Mouse (Mus musculus) embryonic facial prominence, embryonic 10.5 days (tissue): ENCODE data around the gene A3galt2. TPM values are rescaled to one million over a fixed set of nuclear protein-coding genes. Genes with fewer than 3 reads are reported as not detected.
A peak's percentile ranks its signal among the peaks of the same experiment; 100 is the strongest.

Experiments
- DNase-seq: peaks from one replicate; pipeline ENCODE4 v3.0.0-alpha.2; 2017; ENCODE audit warnings: low spot score
- H3K27ac ChIP-seq: fragments of 300-500 bp; sonication (generic); replicated peaks from 2 replicates; pipeline ENCODE4 v1.5.1; 2016; ENCODE audit warnings: mild to moderate bottlenecking
- H3K27me3 ChIP-seq: fragments of 300-500 bp; sonication (generic); replicated peaks from 2 replicates; pipeline ENCODE4 v1.6.1; 2016; ENCODE audit warnings: low read depth, mild to moderate bottlenecking; ENCODE audit not compliant: poor library complexity, severe bottlenecking
- H3K36me3 ChIP-seq: fragments of 300-500 bp; sonication (generic); replicated peaks from 2 replicates; pipeline ENCODE4 v1.6.1; 2016; ENCODE audit warnings: mild to moderate bottlenecking, moderate library complexity
- H3K4me1 ChIP-seq: fragments of 300-500 bp; sonication (generic); 2 replicates; pipeline ENCODE4 v1.6.1; 2016
- H3K4me3 ChIP-seq: fragments of 300-500 bp; sonication (generic); 2 replicates; pipeline ENCODE4 v1.5.1; 2016; ENCODE audit warnings: mild to moderate bottlenecking, moderate library complexity
- H3K9me3 ChIP-seq: fragments of 300-500 bp; sonication (generic); 2 replicates; pipeline ENCODE4 v1.6.1; 2016; ENCODE audit warnings: mild to moderate bottlenecking
- WGBS: fragments of 180-500 bp; shearing (Covaris S2); methylation state at CpG from one replicate; pipeline ENCODE4 v1.1.7; 2016; 5-methylcytosine and 5-hydroxymethylcytosine counted together
- polyA plus RNA-seq: library from polyadenylated mRNA; unstranded; fragments of >200 nt; fragmentation: Nextera tagmentation; extraction: Ambion mirVana; gene quantifications from 2 replicates; pipeline ENCODE4 v1.2.1, GENCODE M21; 2016

Gene A3galt2
- 0.09 and 0.12 TPM in 2 replicates for polyA plus RNA-seq

GRCm38 (mm10) chr4:128755064-128755463 lies at the start of gene A3galt2:
Gene A3galt2 (plus strand): TSS chr4:128755364.
- Histone ChIP-seq H3K4me1 (peaks cover 22% of the 10 kb centered on the region), H3K36me3 (peaks cover 58% of the 10 kb centered on the region), H3K4me3 (no peak within 1 kb of the TSS), H3K27ac (peak within 1 kb of the TSS; percentile 59), H3K9me3 (no peaks in the 10 kb centered on the region), H3K27me3 (no peaks in the 10 kb centered on the region)
- no peak for DNase-seq
- 71% methylated on average over 3 of the region's 3 CpGs for WGBS

- Histone ChIP-seq H3K36me3 (peaks cover 4% of the 10 kb centered on the region), H3K27ac (0 out of 2 replicates have a peak overlapping the region, but pooled peaks have one; percentile 27), H3K27me3 (peaks cover 36% of the 10 kb centered on the region), H3K9me3 (no peaks in the 10 kb centered on the region), H3K4me3 (no peak overlapping the region), H3K4me1 (peaks cover 39% of the 10 kb centered on the region)
- WGBS: 13% methylated on average over 9 of the region's 9 CpGs
- DNase-seq: peak; percentile 66
Measured at GRCm38 (mm10) chr4:128706626-128707025, 48.5 kb upstream of the A3galt2 start.

- Histone ChIP-seq H3K4me1 (peaks cover 46% of the 10 kb centered on the region), H3K4me3 (no peak overlapping the region), H3K27ac (no peak overlapping the region), H3K36me3 (peaks cover 4% of the 10 kb centered on the region), H3K9me3 (no peaks in the 10 kb centered on the region), H3K27me3 (peaks cover 36% of the 10 kb centered on the region)
- 43% methylated on average over 4 of the region's 4 CpGs for WGBS
- DNase-seq: no peak
Measured at GRCm38 (mm10) chr4:128707384-128707783, 47.8 kb upstream of the A3galt2 start.

- H3K27me3 ChIP-seq: peaks cover 36% of the 10 kb centered on the region
- peaks cover 59% of the 10 kb centered on the region for H3K4me1 ChIP-seq
- H3K4me3 ChIP-seq: no peak overlapping the region
- H3K9me3 ChIP-seq: no peaks in the 10 kb centered on the region
- 0 out of 2 replicates have a peak overlapping the region, but pooled peaks have one; percentile 12 for H3K27ac ChIP-seq
- DNase-seq: no peak
- peaks cover 4% of the 10 kb centered on the region for H3K36me3 ChIP-seq
- whole genome bisulfite sequencing: 81% methylated on average over 15 of the region's 15 CpGs
Measured at GRCm38 (mm10) chr4:128709061-128709780, 45.9 kb upstream of the A3galt2 start.

GRCm38 (mm10) chr4:128709781-128710166 lies 45.4 kb upstream of the A3galt2 start:
- H3K9me3 ChIP-seq: no peaks in the 10 kb centered on the region
- peaks cover 4% of the 10 kb centered on the region for H3K36me3 ChIP-seq
- no peak overlapping the region for H3K27ac ChIP-seq
- H3K4me1 ChIP-seq: peaks cover 65% of the 10 kb centered on the region
- H3K4me3 ChIP-seq: no peak overlapping the region
- peaks cover 36% of the 10 kb centered on the region for H3K27me3 ChIP-seq
- WGBS: 86% methylated on average over 12 of the region's 12 CpGs
- DNase-seq: no peak

GRCm38 (mm10) chr4:128710286-128710685 lies 44.9 kb upstream of the A3galt2 start:
- Histone ChIP-seq H3K27ac (no peak overlapping the region), H3K36me3 (peaks cover 4% of the 10 kb centered on the region), H3K4me3 (no peak overlapping the region), H3K27me3 (peaks cover 36% of the 10 kb centered on the region), H3K4me1 (peaks cover 70% of the 10 kb centered on the region), H3K9me3 (no peaks in the 10 kb centered on the region)
- WGBS: 79% methylated on average over 6 of the region's 6 CpGs
- DNase-seq: no peak

- peak overlapping the region; percentile 36; the same call in 1 of the 2 replicates for H3K27ac ChIP-seq
- peak overlapping the region; percentile 50; the same call in 1 of the 2 replicates for H3K4me3 ChIP-seq
- DNase-seq: no peak
- peaks cover 75% of the 10 kb centered on the region for H3K4me1 ChIP-seq
- H3K36me3 ChIP-seq: peaks cover 4% of the 10 kb centered on the region
- H3K9me3 ChIP-seq: no peaks in the 10 kb centered on the region
- 67% methylated on average over 9 of the region's 9 CpGs for WGBS
- peaks cover 36% of the 10 kb centered on the region for H3K27me3 ChIP-seq
Measured at GRCm38 (mm10) chr4:128710800-128711199, 44.4 kb upstream of the A3galt2 start.

- DNase-seq: peak; percentile 94
- 3% methylated on average over 24 of the region's 24 CpGs for WGBS
- H3K36me3 ChIP-seq: peaks cover 4% of the 10 kb centered on the region
- H3K27me3 ChIP-seq: peaks cover 36% of the 10 kb centered on the region
- peak overlapping the region; percentile 71 for H3K27ac ChIP-seq
- peaks cover 77% of the 10 kb centered on the region for H3K4me1 ChIP-seq
- H3K9me3 ChIP-seq: no peaks in the 10 kb centered on the region
- peak overlapping the region; percentile 50 for H3K4me3 ChIP-seq
Measured at GRCm38 (mm10) chr4:128711455-128712135, 43.6 kb upstream of the A3galt2 start.

- H3K27ac ChIP-seq: peak overlapping the region; percentile 71
- H3K27me3 ChIP-seq: peaks cover 30% of the 10 kb centered on the region
- WGBS: 35% methylated on average over 13 of the region's 13 CpGs
- H3K4me1 ChIP-seq: peaks cover 77% of the 10 kb centered on the region
- peak; percentile 32 for DNase-seq
- H3K4me3 ChIP-seq: peak overlapping the region; percentile 50
- peaks cover 4% of the 10 kb centered on the region for H3K36me3 ChIP-seq
- H3K9me3 ChIP-seq: no peaks in the 10 kb centered on the region
Measured at GRCm38 (mm10) chr4:128712136-128712655, 43.0 kb upstream of the A3galt2 start.

GRCm38 (mm10) chr4:128712941-128713340 lies 42.2 kb upstream of the A3galt2 start:
- Histone ChIP-seq H3K9me3 (no peaks in the 10 kb centered on the region), H3K27me3 (peaks cover 24% of the 10 kb centered on the region), H3K4me3 (no peak overlapping the region), H3K36me3 (peaks cover 4% of the 10 kb centered on the region), H3K27ac (no peak overlapping the region), H3K4me1 (peaks cover 83% of the 10 kb centered on the region)
- WGBS: 79% methylated on average over 6 of the region's 6 CpGs
- no peak for DNase-seq

- Histone ChIP-seq H3K4me3 (peak overlapping the region; percentile 45), H3K27ac (peak overlapping the region; percentile 92), H3K9me3 (no peaks in the 10 kb centered on the region), H3K4me1 (peaks cover 90% of the 10 kb centered on the region), H3K27me3 (0 out of 2 replicates have a peak, but pooled peaks cover under 1% of the 10 kb centered on the region), H3K36me3 (no peaks in the 10 kb centered on the region)
- WGBS: 3% methylated on average over 14 of the region's 14 CpGs
- peak; percentile 93 for DNase-seq
Measured at GRCm38 (mm10) chr4:128715241-128716204, 39.6 kb upstream of the A3galt2 start.

GRCm38 (mm10) chr4:128716279-128716678 lies 38.9 kb upstream of the A3galt2 start:
- Histone ChIP-seq H3K9me3 (no peaks in the 10 kb centered on the region), H3K36me3 (no peaks in the 10 kb centered on the region), H3K4me1 (peaks cover 90% of the 10 kb centered on the region), H3K27me3 (no peaks in the 10 kb centered on the region), H3K27ac (peak overlapping the region; percentile 92), H3K4me3 (peak overlapping the region; percentile 45)
- WGBS: 6% methylated on average over 4 of the region's 4 CpGs
- no peak for DNase-seq
